Mouse (Mus musculus) midbrain, embryonic 16.5 days (tissue): ENCODE measurements around the gene Thsd7b. TPM values are rescaled to one million over a fixed set of nuclear protein-coding genes. Genes with fewer than 3 reads are reported as not detected.

Experiments used
- ATAC-seq: fragments of 200-750 bp; cut with Nextera tagmentation; 2 replicates; pipeline ENCODE4 v1.8.0; 2017; ENCODE audit warnings: moderate TSS enrichment
- H3K27ac ChIP-seq: fragments of 300-500 bp; sonication (generic); 2 replicates; pipeline ENCODE4 v1.5.1; 2014; ENCODE audit warnings: mild to moderate bottlenecking, low read length, mixed read lengths
- H3K27me3 ChIP-seq: fragments of 300-500 bp; sonication (generic); 2 replicates; pipeline ENCODE4 v1.6.1; 2014; ENCODE audit warnings: low read depth, low read length, mixed read lengths; ENCODE audit not compliant: control insufficient read depth, insufficient read depth
- H3K36me3 ChIP-seq: fragments of 300-500 bp; sonication (generic); 2 replicates; pipeline ENCODE4 v1.6.1; 2014; ENCODE audit warnings: mild to moderate bottlenecking, low read length, moderate library complexity, mixed read lengths; ENCODE audit not compliant: control insufficient read depth, insufficient read depth
- H3K4me1 ChIP-seq: fragments of 300-500 bp; sonication (generic); 2 replicates; pipeline ENCODE4 v1.6.1; 2014; ENCODE audit warnings: mild to moderate bottlenecking, low read length, mixed read lengths; ENCODE audit not compliant: control insufficient read depth, insufficient read depth
- H3K4me2 ChIP-seq: fragments of 300-500 bp; sonication (generic); 2 replicates; pipeline ENCODE4 v1.6.1; 2014; ENCODE audit warnings: mild to moderate bottlenecking, low read length, mixed read lengths
- H3K4me3 ChIP-seq: fragments of 300-500 bp; sonication (generic); 2 replicates; pipeline ENCODE4 v1.5.1; 2014; ENCODE audit warnings: low read depth, mild to moderate bottlenecking, low read length, moderate library complexity, mixed read lengths
- H3K9ac ChIP-seq: fragments of 300-500 bp; sonication (generic); 2 replicates; pipeline ENCODE4 v1.6.1; 2014; ENCODE audit warnings: low read depth, low read length, mixed read lengths
- H3K9me3 ChIP-seq: fragments of 300-500 bp; sonication (generic); replicated peaks from 2 replicates; pipeline ENCODE4 v1.6.1; 2014; ENCODE audit warnings: mild to moderate bottlenecking, low read length, mixed read lengths; ENCODE audit not compliant: control insufficient read depth, poor library complexity, severe bottlenecking
- WGBS: fragments of 180-500 bp; shearing (Covaris S2); extraction: QIAGEN DNeasy Blood & Tissue Kit; methylation state at CpG from one replicate; pipeline ENCODE4 v1.1.7; 2014; 5-methylcytosine and 5-hydroxymethylcytosine counted together
- polyA plus RNA-seq: library from polyadenylated mRNA; unstranded; fragments of >200 nt; fragmentation: Nextera tagmentation; extraction: Ambion mirVana; gene quantifications from 2 replicates; pipeline ENCODE4 v1.2.1, GENCODE M21; 2015

The Thsd7b gene
- polyA plus RNA-seq, 1 experiment from 2014 or later = 15.8 TPM

- Histone ChIP-seq H3K9ac (no peak overlapping the region), H3K36me3 (no peaks in the 10 kb centered on the region), H3K27ac (no peak overlapping the region), H3K9me3 (0 out of 2 replicates have a peak, but pooled peaks cover 4% of the 10 kb centered on the region), H3K4me3 (no peak overlapping the region), H3K4me1 (no peaks in the 10 kb centered on the region), H3K27me3 (no peaks in the 10 kb centered on the region), H3K4me2 (no peak overlapping the region)
- no peak for ATAC-seq
Measured at GRCm38 (mm10) chr1:129798519-129798918, 525.4 kb downstream of the Thsd7b start.

GRCm38 (mm10) chr1:129826927-129827326 lies 553.8 kb downstream of the Thsd7b start:
- WGBS = 82% methylated on average over 4 of the region's 4 CpGs
- Histone ChIP-seq H3K36me3 (no peaks in the 10 kb centered on the region), H3K9ac (no peak overlapping the region), H3K9me3 (no peaks in the 10 kb centered on the region), H3K4me2 (no peak overlapping the region), H3K27ac (no peak overlapping the region), H3K27me3 (no peaks in the 10 kb centered on the region), H3K4me3 (no peak overlapping the region), H3K4me1 (peaks cover 4% of the 10 kb centered on the region; the same call in 1 of the 2 replicates)
- no peak for ATAC-seq

- Histone ChIP-seq H3K9ac (no peak overlapping the region), H3K9me3 (no peaks in the 10 kb centered on the region), H3K27ac (no peak overlapping the region), H3K4me2 (no peak overlapping the region), H3K36me3 (no peaks in the 10 kb centered on the region), H3K27me3 (no peaks in the 10 kb centered on the region), H3K4me1 (no peaks in the 10 kb centered on the region), H3K4me3 (no peak overlapping the region)
- 72% methylated on average over 2 of the region's 2 CpGs for WGBS
- ATAC-seq = no peak
Measured at GRCm38 (mm10) chr1:129837324-129837723, 564.2 kb downstream of the Thsd7b start.

- Histone ChIP-seq H3K9ac (no peak overlapping the region), H3K27ac (no peak overlapping the region), H3K27me3 (no peaks in the 10 kb centered on the region), H3K4me2 (no peak overlapping the region), H3K4me3 (no peak overlapping the region), H3K36me3 (no peaks in the 10 kb centered on the region), H3K9me3 (no peaks in the 10 kb centered on the region), H3K4me1 (no peaks in the 10 kb centered on the region)
- ATAC-seq = no peak
- WGBS = 69% methylated on average over 3 of the region's 3 CpGs
Measured at GRCm38 (mm10) chr1:129837776-129838175, 564.7 kb downstream of the Thsd7b start.

- Histone ChIP-seq H3K36me3 (no peaks in the 10 kb centered on the region), H3K9me3 (no peaks in the 10 kb centered on the region), H3K4me3 (no peak overlapping the region), H3K27ac (no peak overlapping the region), H3K4me1 (no peaks in the 10 kb centered on the region), H3K4me2 (no peak overlapping the region), H3K9ac (no peak overlapping the region), H3K27me3 (no peaks in the 10 kb centered on the region)
- no peak for ATAC-seq
Measured at GRCm38 (mm10) chr1:129838486-129838885, 565.4 kb downstream of the Thsd7b start.

- 53% methylated on average over 2 of the region's 2 CpGs for WGBS
- no peaks in the 10 kb centered on the region for H3K9me3 ChIP-seq
- H3K4me1 ChIP-seq = no peaks in the 10 kb centered on the region
- no peak overlapping the region for H3K9ac ChIP-seq
- H3K27me3 ChIP-seq = no peaks in the 10 kb centered on the region
- no peak for ATAC-seq
- H3K36me3 ChIP-seq = no peaks in the 10 kb centered on the region
- H3K4me3 ChIP-seq = no peak overlapping the region
- H3K4me2 ChIP-seq = no peak overlapping the region
- H3K27ac ChIP-seq = no peak overlapping the region
Measured at GRCm38 (mm10) chr1:129843416-129843815, 570.3 kb downstream of the Thsd7b start.

- WGBS = 74% methylated on average over 5 of the region's 5 CpGs
- Histone ChIP-seq H3K27ac (no peak overlapping the region), H3K36me3 (no peaks in the 10 kb centered on the region), H3K27me3 (no peaks in the 10 kb centered on the region), H3K4me3 (no peak overlapping the region), H3K4me2 (no peak overlapping the region), H3K4me1 (no peaks in the 10 kb centered on the region), H3K9me3 (no peaks in the 10 kb centered on the region), H3K9ac (no peak overlapping the region)
- no peak for ATAC-seq
Measured at GRCm38 (mm10) chr1:129850007-129850564, 577.0 kb downstream of the Thsd7b start.

- no peak overlapping the region for H3K4me2 ChIP-seq
- H3K4me3 ChIP-seq = no peak overlapping the region
- no peak overlapping the region for H3K9ac ChIP-seq
- H3K36me3 ChIP-seq = no peaks in the 10 kb centered on the region
- WGBS = 80% methylated on average over 6 of the region's 6 CpGs
- no peak overlapping the region for H3K27ac ChIP-seq
- no peaks in the 10 kb centered on the region for H3K27me3 ChIP-seq
- H3K4me1 ChIP-seq = no peaks in the 10 kb centered on the region
- no peaks in the 10 kb centered on the region for H3K9me3 ChIP-seq
- no peak for ATAC-seq
Measured at GRCm38 (mm10) chr1:129867714-129868113, 594.6 kb downstream of the Thsd7b start.

- H3K27me3 ChIP-seq = no peaks in the 10 kb centered on the region
- H3K4me2 ChIP-seq = no peak overlapping the region
- H3K4me3 ChIP-seq = no peak overlapping the region
- H3K36me3 ChIP-seq = no peaks in the 10 kb centered on the region
- H3K9me3 ChIP-seq = no peaks in the 10 kb centered on the region
- no peak overlapping the region for H3K27ac ChIP-seq
- no peak for ATAC-seq
- WGBS = 41% methylated on average over 4 of the region's 4 CpGs
- H3K4me1 ChIP-seq = 0 out of 2 replicates have a peak, but pooled peaks cover 3% of the 10 kb centered on the region
- no peak overlapping the region for H3K9ac ChIP-seq
Measured at GRCm38 (mm10) chr1:129874355-129874754, 601.3 kb downstream of the Thsd7b start.
